Mouse (Mus musculus) limb, embryonic 15.5 days (tissue): Measurements from ENCODE around the gene Slc9a9. TPM values are rescaled to one million over a fixed set of nuclear protein-coding genes. Genes with fewer than 3 reads are reported as not detected.

Source experiments
- ATAC-seq: fragments of 200-750 bp; cut with Nextera tagmentation; 2 replicates; pipeline ENCODE4 v1.8.0; 2017; ENCODE audit warnings: low read depth, moderate TSS enrichment; ENCODE audit not compliant: insufficient number of reproducible peaks, low FRiP score, low TSS enrichment
- H3K27ac ChIP-seq: fragments of 300-500 bp; sonication (generic); 2 replicates; pipeline ENCODE4 v1.5.1; 2015; ENCODE audit warnings: moderate library complexity, mild to moderate bottlenecking, inconsistent platforms
- H3K27me3 ChIP-seq: fragments of 300-500 bp; sonication (generic); 2 replicates; pipeline ENCODE4 v1.6.1; 2015; ENCODE audit warnings: inconsistent platforms
- H3K36me3 ChIP-seq: fragments of 300-500 bp; sonication (generic); 2 replicates; pipeline ENCODE4 v1.6.1; 2015; ENCODE audit warnings: inconsistent platforms
- H3K4me1 ChIP-seq: fragments of 300-500 bp; sonication (generic); 2 replicates; pipeline ENCODE4 v1.6.1; 2015; ENCODE audit warnings: inconsistent platforms
- H3K4me2 ChIP-seq: fragments of 300-500 bp; sonication (generic); 2 replicates; pipeline ENCODE4 v1.6.1; 2015; ENCODE audit warnings: mild to moderate bottlenecking, inconsistent platforms
- H3K4me3 ChIP-seq: fragments of 300-500 bp; sonication (generic); 2 replicates; pipeline ENCODE4 v1.5.1; 2015; ENCODE audit warnings: mild to moderate bottlenecking, inconsistent platforms
- H3K9ac ChIP-seq: fragments of 300-500 bp; sonication (generic); 2 replicates; pipeline ENCODE4 v1.6.1; 2015; ENCODE audit warnings: inconsistent platforms
- H3K9me3 ChIP-seq: fragments of 300-500 bp; sonication (generic); 2 replicates; pipeline ENCODE4 v1.6.1; 2016; ENCODE audit warnings: inconsistent platforms
- WGBS: fragments of 180-500 bp; shearing (Covaris S2); methylation state at CpG from one replicate; pipeline ENCODE4 v1.1.7; 2015; 5-methylcytosine and 5-hydroxymethylcytosine counted together
- polyA plus RNA-seq: library from polyadenylated mRNA; unstranded; fragments of >200 nt; fragmentation: Nextera tagmentation; extraction: Ambion mirVana; gene quantifications from 2 replicates; pipeline ENCODE4 v1.2.1, GENCODE M21; 2015

The Slc9a9 gene
- polyA plus RNA-seq, 1 experiment from 2014 or later = 6.1 TPM

DNA sequence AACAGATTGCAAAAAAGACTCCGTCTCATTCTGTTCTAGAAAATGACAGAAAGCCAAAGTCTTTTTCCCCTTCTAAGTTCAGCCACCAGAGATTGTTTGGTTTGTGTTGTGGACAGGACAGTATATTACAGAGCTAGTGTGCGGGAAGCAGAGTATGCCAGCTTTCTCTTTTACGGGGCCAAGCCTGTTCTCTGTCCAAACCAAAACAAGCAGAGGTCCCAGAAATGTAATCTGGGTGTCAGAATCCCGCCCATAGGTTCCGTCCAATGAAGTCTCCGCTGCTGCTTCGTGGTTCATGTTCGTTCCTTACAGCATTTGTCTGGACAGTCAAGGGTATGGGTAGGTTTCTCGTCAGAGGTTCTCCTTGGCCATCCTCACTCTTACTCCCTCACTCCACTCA is 242.4 kb downstream of the Slc9a9 start:
- 70% methylated on average over 9 of the region's 9 CpGs for WGBS
- ATAC-seq = no peak
- Histone ChIP-seq H3K4me3 (no peak overlapping the region), H3K9ac (no peak overlapping the region), H3K9me3 (no peaks in the 10 kb centered on the region), H3K27me3 (no peaks in the 10 kb centered on the region), H3K36me3 (no peaks in the 10 kb centered on the region), H3K27ac (no peak overlapping the region), H3K4me2 (no peak overlapping the region), H3K4me1 (no peaks in the 10 kb centered on the region)

GRCm38 (mm10) chr9:94922062-94922461 is 252.4 kb downstream of the Slc9a9 start:
- WGBS = 31% methylated on average over 5 of the region's 5 CpGs
- Histone ChIP-seq H3K36me3 (no peaks in the 10 kb centered on the region), H3K4me3 (no peak overlapping the region), H3K27ac (no peak overlapping the region), H3K4me1 (no peaks in the 10 kb centered on the region; the same call in 1 of the 2 replicates), H3K4me2 (no peak overlapping the region), H3K9me3 (no peaks in the 10 kb centered on the region), H3K9ac (no peak overlapping the region), H3K27me3 (no peaks in the 10 kb centered on the region)
- no peak for ATAC-seq

GRCm38 (mm10) chr9:94925845-94926244 is 256.1 kb downstream of the Slc9a9 start:
- H3K27me3 ChIP-seq = no peaks in the 10 kb centered on the region
- no peak overlapping the region for H3K4me3 ChIP-seq
- H3K4me2 ChIP-seq = no peak overlapping the region
- H3K4me1 ChIP-seq = no peaks in the 10 kb centered on the region; the same call in 1 of the 2 replicates
- 34% methylated on average over 3 of the region's 3 CpGs for WGBS
- no peaks in the 10 kb centered on the region for H3K36me3 ChIP-seq
- no peak overlapping the region for H3K27ac ChIP-seq
- no peak for ATAC-seq
- no peaks in the 10 kb centered on the region for H3K9me3 ChIP-seq
- H3K9ac ChIP-seq = no peak overlapping the region

- Histone ChIP-seq H3K36me3 (no peaks in the 10 kb centered on the region), H3K27me3 (no peaks in the 10 kb centered on the region), H3K4me1 (no peaks in the 10 kb centered on the region; the same call in 1 of the 2 replicates), H3K9ac (no peak overlapping the region), H3K4me3 (no peak overlapping the region), H3K27ac (no peak overlapping the region), H3K4me2 (no peak overlapping the region), H3K9me3 (no peaks in the 10 kb centered on the region)
- ATAC-seq = no peak
Observed at GRCm38 (mm10) chr9:94927101-94927500, 257.4 kb downstream of the Slc9a9 start.

GRCm38 (mm10) chr9:94945569-94946135 is 275.9 kb downstream of the Slc9a9 start:
- H3K4me1 ChIP-seq = no peaks in the 10 kb centered on the region
- no peaks in the 10 kb centered on the region for H3K27me3 ChIP-seq
- H3K4me2 ChIP-seq = no peak overlapping the region
- no peak overlapping the region for H3K9ac ChIP-seq
- no peak overlapping the region for H3K4me3 ChIP-seq
- WGBS = 71% methylated on average over 7 of the region's 7 CpGs
- no peak overlapping the region for H3K27ac ChIP-seq
- no peak for ATAC-seq
- no peaks in the 10 kb centered on the region for H3K36me3 ChIP-seq
- H3K9me3 ChIP-seq = no peaks in the 10 kb centered on the region

DNA sequence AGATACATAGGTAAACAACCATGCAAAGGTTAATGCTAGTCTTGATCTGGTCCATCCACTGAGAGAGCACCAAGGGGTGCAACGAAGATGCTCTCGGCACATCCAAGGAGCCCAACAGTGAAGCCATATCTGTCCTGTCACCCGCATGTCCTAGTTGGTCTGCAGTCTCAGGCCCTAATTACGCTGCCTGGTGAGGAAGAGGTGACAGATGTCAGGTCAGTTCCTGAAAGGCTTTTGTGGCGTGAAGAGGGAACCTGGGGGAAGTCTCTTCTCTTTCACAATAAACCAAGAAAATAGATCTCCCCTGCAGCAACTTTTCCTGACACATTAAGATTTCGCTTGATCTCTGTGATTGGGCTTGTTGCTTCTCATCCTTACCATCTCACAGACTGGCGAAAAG is 277.5 kb downstream of the Slc9a9 start:
- Histone ChIP-seq H3K27me3 (no peaks in the 10 kb centered on the region), H3K4me3 (no peak overlapping the region), H3K4me2 (no peak overlapping the region), H3K36me3 (no peaks in the 10 kb centered on the region), H3K27ac (no peak overlapping the region), H3K9me3 (no peaks in the 10 kb centered on the region), H3K4me1 (no peaks in the 10 kb centered on the region), H3K9ac (no peak overlapping the region)
- no peak for ATAC-seq
- 78% methylated on average over 7 of the region's 7 CpGs for WGBS

GRCm38 (mm10) chr9:94950676-94951075 is 281.0 kb downstream of the Slc9a9 start:
- no peaks in the 10 kb centered on the region for H3K27me3 ChIP-seq
- H3K9me3 ChIP-seq = no peaks in the 10 kb centered on the region
- H3K36me3 ChIP-seq = no peaks in the 10 kb centered on the region
- no peak overlapping the region for H3K9ac ChIP-seq
- no peak overlapping the region for H3K27ac ChIP-seq
- H3K4me1 ChIP-seq = no peaks in the 10 kb centered on the region
- H3K4me2 ChIP-seq = no peak overlapping the region
- 40% methylated on average over 3 of the region's 3 CpGs for WGBS
- no peak overlapping the region for H3K4me3 ChIP-seq
- ATAC-seq = no peak

DNA sequence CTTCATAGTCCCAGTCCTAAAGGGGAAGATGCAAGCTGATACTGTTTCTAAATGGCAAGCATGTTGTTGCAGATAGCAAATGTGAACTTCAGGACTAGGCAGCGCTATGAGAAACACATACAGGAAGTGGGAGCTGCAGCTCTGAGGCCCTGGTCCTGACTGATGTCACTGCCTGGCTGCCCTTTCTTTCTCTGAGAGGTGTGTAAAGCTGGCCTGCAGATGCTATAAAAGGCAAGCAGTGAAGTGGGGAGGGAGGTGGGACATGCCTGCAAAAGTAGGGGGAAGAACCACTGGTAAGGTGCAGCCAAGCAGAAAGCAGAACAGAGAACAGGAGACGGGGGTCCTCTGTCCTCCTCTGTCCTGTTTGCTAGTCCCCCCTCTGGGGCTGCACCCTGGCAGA is 285.9 kb downstream of the Slc9a9 start:
- ATAC-seq = no peak
- Histone ChIP-seq H3K27ac (no peak overlapping the region), H3K4me2 (no peak overlapping the region), H3K27me3 (no peaks in the 10 kb centered on the region), H3K9me3 (no peaks in the 10 kb centered on the region), H3K36me3 (no peaks in the 10 kb centered on the region), H3K4me3 (no peak overlapping the region), H3K9ac (no peak overlapping the region), H3K4me1 (no peaks in the 10 kb centered on the region)
- WGBS = 39% methylated on average over 2 of the region's 2 CpGs

GRCm38 (mm10) chr9:94958382-94958781 is 288.7 kb downstream of the Slc9a9 start:
- Histone ChIP-seq H3K4me1 (no peaks in the 10 kb centered on the region), H3K9ac (no peak overlapping the region), H3K4me2 (no peak overlapping the region), H3K27me3 (no peaks in the 10 kb centered on the region), H3K36me3 (no peaks in the 10 kb centered on the region), H3K4me3 (no peak overlapping the region), H3K9me3 (no peaks in the 10 kb centered on the region), H3K27ac (no peak overlapping the region)
- ATAC-seq = no peak
- WGBS = 56% methylated on average over 2 of the region's 2 CpGs

DNA sequence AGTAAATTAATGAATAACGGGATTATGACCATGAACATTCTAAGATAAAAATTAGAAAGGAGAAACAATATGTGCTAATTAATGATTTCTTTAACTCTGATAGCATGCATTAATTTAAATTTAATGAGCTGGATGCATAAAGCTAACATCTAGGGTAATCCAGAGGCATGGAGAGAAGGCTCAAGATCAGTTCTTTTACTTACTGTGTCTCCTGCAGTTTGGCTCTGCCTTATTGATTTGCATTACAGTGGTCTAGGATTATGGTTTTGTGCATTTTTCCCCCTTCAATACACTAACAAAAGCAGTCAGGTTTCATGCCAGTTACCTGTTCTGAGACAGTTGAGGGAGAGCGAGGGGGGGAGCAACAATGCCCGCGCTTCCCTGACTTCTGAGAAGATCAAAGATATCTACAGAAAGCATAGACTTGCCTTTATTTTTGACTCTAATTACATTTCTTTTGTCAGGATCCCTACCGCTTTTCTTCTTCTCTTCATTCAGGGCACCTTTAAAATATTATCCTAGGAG is 298.9 kb downstream of the Slc9a9 start:
- H3K27me3 ChIP-seq = no peaks in the 10 kb centered on the region
- H3K4me2 ChIP-seq = no peak overlapping the region
- H3K4me3 ChIP-seq = no peak overlapping the region
- 88% methylated on average over 5 of the region's 5 CpGs for WGBS
- no peaks in the 10 kb centered on the region for H3K9me3 ChIP-seq
- no peak for ATAC-seq
- H3K9ac ChIP-seq = no peak overlapping the region
- no peak overlapping the region for H3K27ac ChIP-seq
- H3K36me3 ChIP-seq = no peaks in the 10 kb centered on the region
- H3K4me1 ChIP-seq = no peaks in the 10 kb centered on the region

GRCm38 (mm10) chr9:94969131-94969530 is 299.4 kb downstream of the Slc9a9 start:
- no peak for ATAC-seq
- 63% methylated on average over 1 of the region's 1 CpGs for WGBS

DNA sequence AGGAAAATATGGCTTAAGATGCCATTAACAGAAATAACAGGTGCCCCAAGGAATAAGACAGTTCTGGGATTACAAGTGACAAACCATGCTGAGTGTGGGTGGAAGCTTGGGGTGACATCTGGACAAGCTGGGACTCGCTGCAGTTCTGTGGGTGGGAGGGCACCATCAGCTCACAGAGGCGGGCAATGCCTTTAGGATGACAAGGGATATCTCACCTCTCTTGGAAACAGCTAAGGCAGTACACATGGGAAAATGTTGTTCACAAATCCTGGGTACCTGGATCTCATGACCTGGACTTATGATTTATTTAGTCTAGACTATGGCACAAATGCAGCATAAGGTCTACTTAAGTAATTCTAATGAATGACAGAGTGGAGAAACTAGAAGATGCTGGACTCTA is 302.3 kb downstream of the Slc9a9 start:
- Histone ChIP-seq H3K27ac (no peak overlapping the region), H3K27me3 (no peaks in the 10 kb centered on the region), H3K36me3 (no peaks in the 10 kb centered on the region), H3K4me1 (no peaks in the 10 kb centered on the region), H3K4me2 (no peak overlapping the region), H3K9me3 (no peaks in the 10 kb centered on the region), H3K4me3 (no peak overlapping the region), H3K9ac (no peak overlapping the region)
- whole genome bisulfite sequencing = 63% methylated on average over 2 of the region's 2 CpGs
- no peak for ATAC-seq

More at GRCm38 (mm10) chr9:94969131-94969530, 299.4 kb downstream of the Slc9a9 start:
- Histone ChIP-seq H3K27ac (no peak overlapping the region), H3K9me3 (no peaks in the 10 kb centered on the region), H3K4me2 (no peak overlapping the region), H3K9ac (no peak overlapping the region), H3K27me3 (no peaks in the 10 kb centered on the region), H3K4me1 (no peaks in the 10 kb centered on the region), H3K4me3 (no peak overlapping the region), H3K36me3 (no peaks in the 10 kb centered on the region)

DNA sequence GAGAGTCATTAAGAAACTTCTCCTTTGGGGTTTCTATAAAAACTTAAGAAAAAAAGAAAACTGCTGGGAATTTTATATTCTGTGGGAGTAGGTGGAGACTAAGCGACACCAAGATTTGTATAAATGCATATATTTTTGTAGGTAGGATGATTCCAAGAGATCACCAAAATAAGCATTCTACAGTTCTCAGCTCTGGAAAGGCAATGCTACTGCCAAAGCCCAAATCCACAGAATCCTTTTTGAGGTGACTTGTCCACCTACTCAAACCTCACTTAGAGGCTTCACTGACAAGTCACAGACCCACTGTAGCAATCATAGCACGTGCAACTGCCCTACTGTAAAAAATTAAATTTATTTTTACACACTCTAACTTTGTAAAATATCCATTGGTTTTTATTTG is 303.0 kb downstream of the Slc9a9 start:
- Histone ChIP-seq H3K4me1 (no peaks in the 10 kb centered on the region), H3K27me3 (no peaks in the 10 kb centered on the region), H3K4me3 (no peak overlapping the region), H3K4me2 (no peak overlapping the region), H3K36me3 (no peaks in the 10 kb centered on the region), H3K27ac (no peak overlapping the region), H3K9me3 (no peaks in the 10 kb centered on the region), H3K9ac (no peak overlapping the region)
- ATAC-seq = no peak
- 83% methylated on average over 2 of the region's 2 CpGs for WGBS
